Mouse (Mus musculus) liver, embryonic 14.5 days (tissue): ENCODE data around the gene Stard9.

Experiments
- CTCF ChIP-seq: IDR thresholded peaks from 2 replicates; pipeline ENCODE4 v1.5.1; 2016; ENCODE audit warnings: antibody characterized with exemption, low read depth, control low read depth
- EP300 ChIP-seq: IDR thresholded peaks from 2 replicates; pipeline ENCODE4 v1.6.1; 2016; ENCODE audit warnings: antibody characterized with exemption, low read depth

GRCm38 (mm10) chr2:120659318-120659717 lies 30.4 kb downstream of the Stard9 start:
- no peak for TF ChIP-seq CTCF
- TF ChIP-seq EP300 = no peak
